Mouse (Mus musculus) liver, embryonic 14.5 days (tissue): ENCODE measurements around the gene Faap20.

Experiments
- CTCF ChIP-seq: IDR thresholded peaks from 2 replicates; pipeline ENCODE4 v1.5.1; 2016; ENCODE audit warnings: antibody characterized with exemption, low read depth, control low read depth
- EP300 ChIP-seq: IDR thresholded peaks from 2 replicates; pipeline ENCODE4 v1.6.1; 2016; ENCODE audit warnings: antibody characterized with exemption, low read depth

- TF ChIP-seq CTCF (no peak), EP300 (no peak)
Measured at GRCm38 (mm10) chr4:155286090-155286489, 36.5 kb downstream of the Faap20 start.
